Mouse (Mus musculus) thymus, postnatal 25 days (tissue): ENCODE measurements at regions not wholly inside any gene's neighbourhood (a gene's known extent, or its start where the extent isn't known, plus 50 kb on each side); places are given as distances from the start of the nearest gene placed in this dataset.

ENCODE experiments used
- DNase-seq: peaks from one replicate; pipeline ENCODE4 v3.0.0; 2022

DNA sequence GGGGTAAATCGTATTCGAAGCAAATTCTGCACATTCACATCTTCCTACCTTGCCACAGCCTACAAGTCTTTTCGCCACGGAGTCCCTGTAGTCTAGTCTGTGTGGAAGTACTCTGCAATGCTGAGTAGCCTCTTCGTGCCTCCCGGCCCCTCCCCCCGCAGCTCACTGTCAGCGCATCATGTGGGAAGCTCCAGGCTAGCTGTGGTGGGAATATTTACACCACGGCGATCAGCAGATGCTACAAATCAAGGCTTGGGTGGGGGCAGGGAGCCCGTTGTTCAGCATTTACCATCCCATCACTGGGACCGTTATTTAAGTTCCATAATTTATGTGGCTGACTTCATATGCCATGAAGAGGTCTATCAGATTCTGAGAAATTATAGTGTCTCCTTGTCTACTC, 358.5 kb downstream of the Bcor start:
- DNase-seq, result no peak

GRCm38 (mm10) chrX:11802074-11802899, 357.9 kb downstream of the Bcor start:
- DNase-seq, result no peak

- DNase-seq, result no peak
Measured at GRCm38 (mm10) chrX:11803239-11803638, 356.9 kb downstream of the Bcor start.

DNA sequence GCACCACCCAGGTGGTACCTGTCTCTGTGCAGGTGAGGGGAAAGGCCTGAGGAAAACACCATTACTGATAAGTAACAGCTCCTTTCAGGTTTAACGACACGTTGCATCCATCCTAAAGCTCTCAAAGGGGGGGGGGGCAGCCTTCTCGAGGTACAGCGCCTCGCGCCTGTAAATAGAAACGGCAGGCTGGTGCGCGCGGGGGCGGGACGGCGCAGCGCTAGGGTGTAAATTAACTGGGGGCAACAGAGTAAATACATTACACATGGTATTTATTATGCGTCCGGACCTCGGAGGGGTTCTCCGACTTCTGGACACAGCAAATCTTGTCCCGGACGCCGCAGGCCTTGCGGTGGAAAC, 353.3 kb downstream of the Bcor start:
- no peak for DNase-seq

GRCm38 (mm10) chrX:11807253-11807882, 352.8 kb downstream of the Bcor start:
- DNase-seq, result peak; percentile 8

DNA sequence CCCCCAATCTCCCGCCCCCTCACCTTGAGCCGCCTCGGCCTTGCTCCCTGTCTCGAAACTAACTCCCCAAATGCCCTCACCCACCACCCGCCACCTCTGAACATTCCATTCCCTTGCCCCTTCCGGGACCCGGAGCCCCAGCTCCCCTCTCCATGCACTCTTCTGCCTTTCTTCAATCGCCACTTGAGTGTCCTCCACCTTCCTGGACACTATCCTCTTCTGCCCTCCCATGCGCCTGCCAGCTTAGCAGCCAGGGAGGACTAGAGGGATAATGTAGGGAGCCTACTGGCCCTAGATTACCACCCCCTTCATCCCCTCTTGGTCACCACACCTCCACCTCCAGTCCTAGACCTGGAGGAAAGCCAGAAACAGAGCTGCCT, 352.3 kb downstream of the Bcor start:
- DNase-seq, result no peak

GRCm38 (mm10) chrX:11808911-11809310, 351.2 kb downstream of the Bcor start:
- DNase-seq, result no peak

DNA sequence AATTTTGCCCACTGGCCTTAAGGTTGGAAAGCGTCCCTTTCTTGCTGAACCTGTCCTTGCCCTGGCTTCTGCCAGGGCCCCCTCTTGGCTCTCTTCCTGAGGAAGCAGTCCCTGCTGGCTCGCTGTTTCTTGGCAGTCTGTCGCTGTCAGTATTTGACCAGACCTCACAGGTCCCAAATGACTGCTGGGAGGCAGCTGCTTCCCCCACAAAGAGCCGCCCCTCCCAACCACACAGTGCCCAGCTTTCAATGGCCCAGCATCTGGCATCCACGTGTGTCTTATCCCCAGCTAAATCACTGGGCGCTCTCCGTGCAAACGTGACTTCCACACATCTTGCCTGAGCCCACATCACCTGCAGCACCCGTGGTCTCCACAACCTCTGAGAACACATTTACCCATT, 345.3 kb downstream of the Bcor start:
- DNase-seq, result no peak

GRCm38 (mm10) chrX:11815864-11816263, 344.3 kb downstream of the Bcor start:
- no peak for DNase-seq

GRCm38 (mm10) chrX:11818634-11819033, 341.5 kb downstream of the Bcor start:
- DNase-seq, result no peak

DNA sequence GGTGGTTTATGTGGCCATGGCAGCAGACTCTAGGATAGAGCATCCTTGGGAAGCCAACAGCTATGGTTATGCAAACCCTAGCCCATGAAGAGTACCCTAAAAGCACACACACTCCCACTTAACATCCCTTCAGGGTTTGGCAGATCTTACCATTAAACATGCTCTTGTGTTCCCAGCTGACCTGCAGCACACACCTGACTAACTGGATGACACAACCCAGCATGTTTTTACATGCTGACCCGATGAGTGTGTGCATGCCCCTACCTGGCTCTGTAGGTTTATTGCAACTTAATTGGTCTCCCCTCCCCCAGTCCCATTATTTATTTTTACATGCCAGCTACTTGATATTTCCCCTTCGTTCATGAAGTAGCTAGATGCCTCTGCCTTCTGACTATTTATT, 339.0 kb downstream of the Bcor start:
- DNase-seq, result no peak

DNA sequence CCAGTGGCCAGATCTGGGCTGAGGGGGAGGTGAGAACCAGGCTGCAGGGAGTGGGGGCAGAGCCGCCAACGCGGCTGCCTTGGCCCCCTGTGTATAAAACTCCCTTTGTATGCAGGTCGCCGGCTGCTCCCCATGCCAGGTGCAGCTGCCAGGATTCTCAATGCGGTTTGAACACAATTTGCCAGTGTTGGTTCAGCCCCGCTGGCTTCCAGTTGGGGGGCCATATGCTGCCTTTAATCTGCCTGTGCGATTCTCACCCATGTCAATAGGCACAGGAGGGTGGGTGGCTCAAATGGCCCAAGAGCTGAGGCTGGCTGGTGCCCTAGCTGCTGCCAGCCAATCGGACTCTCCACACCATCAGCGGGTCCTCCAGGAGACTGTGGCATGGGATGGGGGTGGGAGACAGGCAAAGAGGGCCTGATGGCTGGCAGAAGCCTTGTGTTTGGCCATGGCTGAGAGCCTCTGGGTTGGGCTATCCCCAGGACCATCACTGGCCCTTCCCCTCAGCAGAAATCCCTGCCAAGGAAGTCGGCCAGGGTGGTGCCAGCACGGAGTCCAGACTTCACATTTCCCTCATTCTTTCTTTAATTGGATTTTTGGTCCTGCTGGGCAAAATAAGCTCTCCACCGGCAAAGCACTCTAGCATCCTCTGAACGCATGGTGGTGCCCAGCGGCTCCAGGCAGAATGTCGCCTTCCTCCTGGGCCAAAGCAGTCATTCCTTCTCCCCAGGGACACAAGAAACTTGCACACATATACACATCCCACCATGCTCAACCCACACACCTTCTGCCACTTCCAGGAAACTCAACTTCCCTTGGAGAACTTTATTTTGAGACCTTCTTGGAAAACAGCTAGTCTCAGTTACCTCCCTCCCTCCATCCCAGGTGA, 338.0 kb downstream of the Bcor start:
- no peak for DNase-seq

DNA sequence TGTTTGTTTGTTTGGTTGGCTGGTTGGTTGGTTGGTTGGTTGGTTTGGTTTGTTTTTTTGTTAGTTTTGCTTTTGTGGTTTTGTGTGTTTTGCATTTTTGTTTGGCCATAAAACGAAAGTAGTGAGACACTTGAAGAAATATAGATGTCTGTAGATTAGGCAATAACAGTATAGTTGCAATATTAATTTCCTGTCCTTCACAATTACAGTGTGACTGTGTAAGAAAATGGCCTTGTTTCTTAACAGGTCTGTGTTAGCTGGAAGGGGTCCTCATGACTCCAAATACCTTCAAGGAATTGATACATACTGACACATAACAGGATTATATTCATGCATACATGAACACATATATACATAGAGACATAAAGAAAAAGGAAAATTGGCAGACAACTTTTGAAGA, 334.2 kb downstream of the Bcor start:
- DNase-seq, result no peak

- DNase-seq, result no peak
Measured at GRCm38 (mm10) chrX:11826737-11827408, 333.3 kb downstream of the Bcor start.

GRCm38 (mm10) chrX:11829411-11830002, 330.6 kb downstream of the Bcor start:
- no peak for DNase-seq

- no peak for DNase-seq
Measured at GRCm38 (mm10) chrX:11837566-11837965, 322.6 kb downstream of the Bcor start.

DNA sequence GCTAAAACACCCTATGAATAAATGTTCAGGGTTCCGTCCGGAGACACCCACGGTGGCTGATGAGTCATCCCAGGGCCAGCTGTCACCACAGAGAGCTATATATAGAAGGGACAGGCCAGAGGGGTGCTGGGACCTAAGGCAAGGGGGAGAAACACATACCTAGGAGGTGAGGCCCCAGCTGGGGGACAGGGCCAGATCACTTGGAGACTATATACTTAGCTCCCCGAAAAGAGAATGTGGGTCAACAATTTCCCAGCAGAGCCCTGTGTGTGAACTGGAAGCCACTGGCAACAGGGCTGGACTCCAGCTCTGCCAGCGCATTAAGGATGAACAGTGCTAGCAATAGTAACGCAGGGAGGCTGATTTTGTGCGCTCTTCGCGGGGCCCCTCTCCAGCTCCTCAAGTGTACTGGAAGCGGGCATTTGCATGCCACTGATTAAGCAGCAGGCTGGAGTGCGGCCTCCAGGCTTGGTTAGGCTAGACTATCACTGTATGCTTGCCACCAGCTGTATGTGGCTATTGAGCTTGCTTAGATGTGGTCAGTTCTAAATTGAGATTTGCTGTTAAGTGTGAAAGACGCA, 320.4 kb downstream of the Bcor start:
- DNase-seq, result no peak

- DNase-seq, result no peak
Measured at GRCm38 (mm10) chrX:11840319-11841035, 319.7 kb downstream of the Bcor start.

GRCm38 (mm10) chrX:11845566-11845965, 314.6 kb downstream of the Bcor start:
- DNase-seq, result no peak

- no peak for DNase-seq
Measured at GRCm38 (mm10) chrX:11855910-11856309, 304.2 kb downstream of the Bcor start.

- no peak for DNase-seq
Measured at GRCm38 (mm10) chrX:11859396-11859795, 300.8 kb downstream of the Bcor start.
